Mouse (Mus musculus): Measurements from ENCODE around the gene Jmjd4. TPM values are rescaled to one million over a fixed set of nuclear protein-coding genes. Genes with fewer than 3 reads are reported as not detected.

Gene Jmjd4
- polyA plus RNA-seq, 1 experiment from 2014 or later = 15.1 TPM

GRCm38 (mm10) chr11:59423010-59423588 is 26.7 kb upstream of the Jmjd4 start:
- Histone ChIP-seq H3K9ac (ENCODE audit: low read depth, low read length) (no peak overlapping the region), H3K4me1 (ENCODE audit: control insufficient read depth, insufficient read depth, low read length) (no peaks in the 10 kb centered on the region), H3K36me3 (ENCODE audit: control insufficient read depth, insufficient read depth, low read length) (peaks cover 66% of the 10 kb centered on the region), H3K9me3 (ENCODE audit: control insufficient read depth, low read length) (no peaks in the 10 kb centered on the region), H3K27me3 (ENCODE audit: control insufficient read depth, insufficient read depth, low read length) (no peaks in the 10 kb centered on the region), H3K4me3 (ENCODE audit: low read length) (no peak overlapping the region), H3K4me2 (replicated peaks; ENCODE audit: low read depth, low read length) (no peak overlapping the region), H3K27ac (ENCODE audit: low read depth, low read length) (no peak overlapping the region)
- no peak for ATAC-seq (ENCODE audit: low FRiP score, low TSS enrichment)
- 84% methylated on average over 5 of the region's 5 CpGs for WGBS

GRCm38 (mm10) chr11:59425671-59426101 is 24.2 kb upstream of the Jmjd4 start:
- H3K9ac ChIP-seq (ENCODE audit: low read depth, low read length) = no peak overlapping the region
- H3K4me1 ChIP-seq (ENCODE audit: control insufficient read depth, insufficient read depth, low read length) = no peaks in the 10 kb centered on the region
- no peak overlapping the region for H3K4me3 ChIP-seq (ENCODE audit: low read length)
- H3K27ac ChIP-seq (ENCODE audit: low read depth, low read length) = no peak overlapping the region
- 55% methylated on average over 7 of the region's 7 CpGs for WGBS
- no peaks in the 10 kb centered on the region for H3K27me3 ChIP-seq (ENCODE audit: control insufficient read depth, insufficient read depth, low read length)
- no peaks in the 10 kb centered on the region for H3K9me3 ChIP-seq (ENCODE audit: control insufficient read depth, low read length)
- no peak for ATAC-seq (ENCODE audit: low FRiP score, low TSS enrichment)
- H3K4me2 ChIP-seq (replicated peaks; ENCODE audit: low read depth, low read length) = no peak overlapping the region
- peaks cover 57% of the 10 kb centered on the region for H3K36me3 ChIP-seq (ENCODE audit: control insufficient read depth, insufficient read depth, low read length)

GRCm38 (mm10) chr11:59428057-59428660 is 21.7 kb upstream of the Jmjd4 start:
- no peaks in the 10 kb centered on the region for H3K27me3 ChIP-seq (ENCODE audit: control insufficient read depth, insufficient read depth, low read length)
- H3K4me2 ChIP-seq (replicated peaks; ENCODE audit: low read depth, low read length) = no peak overlapping the region
- peaks cover 47% of the 10 kb centered on the region for H3K36me3 ChIP-seq (ENCODE audit: control insufficient read depth, insufficient read depth, low read length)
- no peaks in the 10 kb centered on the region for H3K4me1 ChIP-seq (ENCODE audit: control insufficient read depth, insufficient read depth, low read length)
- no peak overlapping the region for H3K4me3 ChIP-seq (ENCODE audit: low read length)
- no peak for ATAC-seq (ENCODE audit: low FRiP score, low TSS enrichment)
- H3K27ac ChIP-seq (ENCODE audit: low read depth, low read length) = no peak overlapping the region
- WGBS = 89% methylated on average over 9 of the region's 9 CpGs
- no peaks in the 10 kb centered on the region for H3K9me3 ChIP-seq (ENCODE audit: control insufficient read depth, low read length)
- no peak overlapping the region for H3K9ac ChIP-seq (ENCODE audit: low read depth, low read length)

- Histone ChIP-seq H3K4me3 (ENCODE audit: low read length) (no peak overlapping the region), H3K27ac (ENCODE audit: low read depth, low read length) (no peak overlapping the region), H3K4me1 (ENCODE audit: control insufficient read depth, insufficient read depth, low read length) (no peaks in the 10 kb centered on the region), H3K9me3 (ENCODE audit: control insufficient read depth, low read length) (no peaks in the 10 kb centered on the region), H3K4me2 (replicated peaks; ENCODE audit: low read depth, low read length) (no peak overlapping the region), H3K36me3 (ENCODE audit: control insufficient read depth, insufficient read depth, low read length) (peaks cover 39% of the 10 kb centered on the region), H3K9ac (ENCODE audit: low read depth, low read length) (no peak overlapping the region), H3K27me3 (ENCODE audit: control insufficient read depth, insufficient read depth, low read length) (no peaks in the 10 kb centered on the region)
- no peak for ATAC-seq (ENCODE audit: low FRiP score, low TSS enrichment)
- 82% methylated on average over 1 of the region's 1 CpGs for WGBS
Observed at GRCm38 (mm10) chr11:59429959-59430358, 19.9 kb upstream of the Jmjd4 start.

GRCm38 (mm10) chr11:59432261-59432660 is 17.6 kb upstream of the Jmjd4 start:
- no peak overlapping the region for H3K4me3 ChIP-seq (ENCODE audit: low read length)
- ATAC-seq (ENCODE audit: low FRiP score, low TSS enrichment) = no peak
- 0 out of 2 replicates have a peak, but pooled peaks cover 2% of the 10 kb centered on the region for H3K9me3 ChIP-seq (ENCODE audit: control insufficient read depth, low read length)
- H3K27me3 ChIP-seq (ENCODE audit: control insufficient read depth, insufficient read depth, low read length) = no peaks in the 10 kb centered on the region
- no peak overlapping the region for H3K27ac ChIP-seq (ENCODE audit: low read depth, low read length)
- H3K36me3 ChIP-seq (ENCODE audit: control insufficient read depth, insufficient read depth, low read length) = peaks cover 28% of the 10 kb centered on the region
- no peaks in the 10 kb centered on the region for H3K4me1 ChIP-seq (ENCODE audit: control insufficient read depth, insufficient read depth, low read length)
- H3K4me2 ChIP-seq (replicated peaks; ENCODE audit: low read depth, low read length) = no peak overlapping the region
- WGBS = 67% methylated on average over 3 of the region's 3 CpGs
- H3K9ac ChIP-seq (ENCODE audit: low read depth, low read length) = no peak overlapping the region; the same call in 1 of the 2 replicates

GRCm38 (mm10) chr11:59437954-59438353 is 11.9 kb upstream of the Jmjd4 start:
- no peak overlapping the region for H3K4me3 ChIP-seq (ENCODE audit: low read length)
- no peak overlapping the region for H3K4me2 ChIP-seq (replicated peaks; ENCODE audit: low read depth, low read length)
- H3K27me3 ChIP-seq (ENCODE audit: control insufficient read depth, insufficient read depth, low read length) = no peaks in the 10 kb centered on the region
- no peak overlapping the region for H3K9ac ChIP-seq (ENCODE audit: low read depth, low read length)
- 0 out of 2 replicates have a peak, but pooled peaks cover 2% of the 10 kb centered on the region for H3K9me3 ChIP-seq (ENCODE audit: control insufficient read depth, low read length)
- H3K4me1 ChIP-seq (ENCODE audit: control insufficient read depth, insufficient read depth, low read length) = no peaks in the 10 kb centered on the region
- H3K27ac ChIP-seq (ENCODE audit: low read depth, low read length) = no peak overlapping the region
- ATAC-seq (ENCODE audit: low FRiP score, low TSS enrichment) = no peak
- WGBS = 91% methylated on average over 12 of the region's 12 CpGs
- H3K36me3 ChIP-seq (ENCODE audit: control insufficient read depth, insufficient read depth, low read length) = peaks cover 15% of the 10 kb centered on the region; the same call in 1 of the 2 replicates

GRCm38 (mm10) chr11:59443102-59443501 is 6.7 kb upstream of the Jmjd4 start:
- no peaks in the 10 kb centered on the region for H3K27me3 ChIP-seq (ENCODE audit: control insufficient read depth, insufficient read depth, low read length)
- no peaks in the 10 kb centered on the region for H3K9me3 ChIP-seq (ENCODE audit: control insufficient read depth, low read length)
- H3K27ac ChIP-seq (ENCODE audit: low read depth, low read length) = no peak overlapping the region
- no peak overlapping the region for H3K4me2 ChIP-seq (replicated peaks; ENCODE audit: low read depth, low read length)
- no peak for ATAC-seq (ENCODE audit: low FRiP score, low TSS enrichment)
- H3K4me3 ChIP-seq (ENCODE audit: low read length) = no peak overlapping the region
- peaks cover 2% of the 10 kb centered on the region; the same call in 1 of the 2 replicates for H3K36me3 ChIP-seq (ENCODE audit: control insufficient read depth, insufficient read depth, low read length)
- no peaks in the 10 kb centered on the region for H3K4me1 ChIP-seq (ENCODE audit: control insufficient read depth, insufficient read depth, low read length)
- H3K9ac ChIP-seq (ENCODE audit: low read depth, low read length) = no peak overlapping the region

- no peaks in the 10 kb centered on the region for H3K27me3 ChIP-seq (ENCODE audit: control insufficient read depth, insufficient read depth, low read length)
- H3K4me3 ChIP-seq (ENCODE audit: low read length) = peak overlapping the region; percentile 83
- H3K9ac ChIP-seq (ENCODE audit: low read depth, low read length) = peak overlapping the region; percentile 80
- under 1% methylated on average over 38 of the region's 38 CpGs for WGBS
- H3K36me3 ChIP-seq (ENCODE audit: control insufficient read depth, insufficient read depth, low read length) = peaks cover 26% of the 10 kb centered on the region
- peak overlapping the region; percentile 91 for H3K4me2 ChIP-seq (replicated peaks; ENCODE audit: low read depth, low read length)
- H3K27ac ChIP-seq (ENCODE audit: low read depth, low read length) = peak overlapping the region; percentile 66
- peaks cover 19% of the 10 kb centered on the region for H3K4me1 ChIP-seq (ENCODE audit: control insufficient read depth, insufficient read depth, low read length)
- H3K9me3 ChIP-seq (ENCODE audit: control insufficient read depth, low read length) = no peaks in the 10 kb centered on the region
- peak; percentile 65 for ATAC-seq (ENCODE audit: low FRiP score, low TSS enrichment)
Observed at GRCm38 (mm10) chr11:59450230-59450771, 456 bp downstream of the Jmjd4 start.

GRCm38 (mm10) chr11:59451086-59451485 is 1.2 kb downstream of the Jmjd4 start, which contains the start of gene Snap47:
Snap47 (minus strand) TSS chr11:59451186.
- Histone ChIP-seq H3K9ac (ENCODE audit: low read depth, low read length) (peak within 1 kb of the TSS; percentile 80), H3K27me3 (ENCODE audit: control insufficient read depth, insufficient read depth, low read length) (no peaks in the 10 kb centered on the region), H3K4me1 (ENCODE audit: control insufficient read depth, insufficient read depth, low read length) (peaks cover 19% of the 10 kb centered on the region), H3K9me3 (ENCODE audit: control insufficient read depth, low read length) (no peaks in the 10 kb centered on the region), H3K36me3 (ENCODE audit: control insufficient read depth, insufficient read depth, low read length) (peaks cover 34% of the 10 kb centered on the region), H3K27ac (ENCODE audit: low read depth, low read length) (peak within 1 kb of the TSS; percentile 66), H3K4me2 (replicated peaks; ENCODE audit: low read depth, low read length) (peak within 1 kb of the TSS; percentile 91), H3K4me3 (ENCODE audit: low read length) (peak within 1 kb of the TSS; percentile 83)
- 87% methylated on average over 4 of the region's 4 CpGs for WGBS
- no peak for ATAC-seq (ENCODE audit: low FRiP score, low TSS enrichment)
